Mouse (Mus musculus) kidney, adult 2 months (tissue): ENCODE results near the gene Baz2a.

ENCODE experiments used
- CTCF ChIP-seq: fragments of 200-500 bp; conservative IDR thresholded peaks from 2 replicates; pipeline ENCODE4 v1.5.1; 2011; ENCODE audit warnings: low read depth, mild to moderate bottlenecking, control low read depth, low read length, moderate library complexity, mixed read lengths; ENCODE audit not compliant: insufficient read depth, insufficient read length
- POLR2A ChIP-seq: fragments of 200-500 bp; IDR thresholded peaks from one replicate; pipeline ENCODE4 v1.6.1; 2011; ENCODE audit warnings: low read depth, low read length, control low read depth

- TF ChIP-seq POLR2A (no peak), CTCF (no peak)
Observed at GRCm38 (mm10) chr10:128177316-128177715, 85.9 kb downstream of the Baz2a start.
